Comparison of ENCODE assay signal across 8 mouse cellular contexts in genomic region chr12:79172019-79172941, GRCm38 (mm10). TPM values are rescaled to one million over a fixed set of nuclear protein-coding genes. Genes with fewer than 3 reads are reported as not detected.
DNase-seq lines count a peak whose midpoint lies in the region; ATAC-seq and TF ChIP-seq lines count a peak whose summit lies in the region.

Gene Vti1b, minus strand, starts transcription at chr12:79172667.

- peak within 1 kb of the TSS; percentile 99 for H3K4me3 ChIP-seq in E14TG2a.4 (replicated peaks; ENCODE audit: low read length)
- H3K4me3 ChIP-seq in forebrain, embryonic 13.5 days: peak within 1 kb of the TSS; percentile 97
- peak within 1 kb of the TSS; percentile 94 for H3K4me3 ChIP-seq in liver, postnatal 0 days (ENCODE audit: low read depth, low read length)
- peak within 1 kb of the TSS; percentile 85 for H3K4me3 ChIP-seq in neural tube, embryonic 14.5 days (ENCODE audit: low read depth, low read length)

- H3K9ac ChIP-seq in forebrain, embryonic 13.5 days: peak within 1 kb of the TSS; percentile 89
- H3K9ac ChIP-seq in liver, postnatal 0 days (replicated peaks): peak within 1 kb of the TSS; percentile 85
- H3K9ac ChIP-seq in neural tube, embryonic 14.5 days (replicated peaks; ENCODE audit: low read depth, low read length): peak within 1 kb of the TSS; percentile 77

- peaks cover 30% of the 10 kb centered on the region for H3K36me3 ChIP-seq in E14TG2a.4 (ENCODE audit: insufficient read depth, low read length)
- H3K36me3 ChIP-seq in forebrain, embryonic 13.5 days (ENCODE audit: poor library complexity, severe bottlenecking): peaks cover 24% of the 10 kb centered on the region
- peaks cover 17% of the 10 kb centered on the region for H3K36me3 ChIP-seq in liver, postnatal 0 days (replicated peaks; ENCODE audit: insufficient read depth, low read length)
- H3K36me3 ChIP-seq in neural tube, embryonic 14.5 days (ENCODE audit: control insufficient read depth, insufficient read depth, low read length): peaks cover 12% of the 10 kb centered on the region

- peak; percentile 81 for DNase-seq in c-Kit-positive CD71-positive TER-119-positive erythroid progenitor cells, embryonic 14.5 days (ENCODE audit: low spot score)
- peak; percentile 95 to 96 for DNase-seq in heart, postnatal 10 days
- peak; percentile 65 for DNase-seq in large intestine, adult 2 months (ENCODE audit: low read depth, low spot score)
- DNase-seq in liver, postnatal 0 days: peak; percentile 92
- peak; percentile 90 for DNase-seq in testis, postnatal 10 days (ENCODE audit: low spot score)

- under 1% methylated on average over 73 of the region's 73 CpGs for WGBS in forebrain, embryonic 13.5 days
- 1% methylated on average over 73 of the region's 73 CpGs for WGBS in large intestine, adult 2 months
- WGBS in liver, postnatal 0 days (ENCODE audit: insufficient replicate concordance): 2% methylated on average over 66 of the region's 73 CpGs
- under 1% methylated on average over 61 of the region's 73 CpGs for WGBS in neural tube, embryonic 14.5 days

- TF ChIP-seq EP300 in liver, postnatal 0 days (IDR thresholded peaks at IDR 0.05; ENCODE audit: low read depth): peak; percentile 36; the same call in 1 of the 2 replicates

- peaks cover 11% of the 10 kb centered on the region for H3K4me1 ChIP-seq in E14TG2a.4 (replicated peaks; ENCODE audit: low read depth, low read length)
- H3K4me1 ChIP-seq in forebrain, embryonic 13.5 days: peaks cover 16% of the 10 kb centered on the region
- peaks cover 17% of the 10 kb centered on the region for H3K4me1 ChIP-seq in liver, postnatal 0 days (ENCODE audit: insufficient read depth)
- H3K4me1 ChIP-seq in neural tube, embryonic 14.5 days (ENCODE audit: control insufficient read depth, insufficient read depth, low read length): peaks cover 9% of the 10 kb centered on the region

- peak; percentile 30 for TF ChIP-seq CTCF in E14TG2a.4 (conservative IDR thresholded peaks at IDR 0.05; ENCODE audit: low read length)
- TF ChIP-seq CTCF in liver, postnatal 0 days (IDR thresholded peaks at IDR 0.05; ENCODE audit: low read depth): peak; percentile 82

- H3K4me2 ChIP-seq in forebrain, embryonic 13.5 days: peak within 1 kb of the TSS; percentile 65
- H3K4me2 ChIP-seq in liver, postnatal 0 days (ENCODE audit: low read depth, low read length): peak within 1 kb of the TSS; percentile 81
- peak within 1 kb of the TSS; percentile 55 for H3K4me2 ChIP-seq in neural tube, embryonic 14.5 days (ENCODE audit: low read depth, low read length)

- intact Hi-C loops in heart, postnatal 10 days (cut with DNase I): no loop called here

- peak within 1 kb of the TSS; percentile 89 for H3K27ac ChIP-seq in forebrain, embryonic 13.5 days
- peak within 1 kb of the TSS; percentile 91 for H3K27ac ChIP-seq in liver, postnatal 0 days (ENCODE audit: low read depth)
- H3K27ac ChIP-seq in neural tube, embryonic 14.5 days (ENCODE audit: low read depth, low read length): peak within 1 kb of the TSS; percentile 97

- H3K9me3 ChIP-seq in E14TG2a.4 (ENCODE audit: low read length): no peaks in the 10 kb centered on the region
- H3K9me3 ChIP-seq in forebrain, embryonic 13.5 days (replicated peaks): no peaks in the 10 kb centered on the region
- H3K9me3 ChIP-seq in liver, postnatal 0 days (ENCODE audit: low read length): no peaks in the 10 kb centered on the region
- H3K9me3 ChIP-seq in neural tube, embryonic 14.5 days (ENCODE audit: control insufficient read depth, low read length): no peaks in the 10 kb centered on the region

- H3K27me3 ChIP-seq in E14TG2a.4 (ENCODE audit: insufficient read depth, low read length): no peaks in the 10 kb centered on the region
- H3K27me3 ChIP-seq in forebrain, embryonic 13.5 days: no peaks in the 10 kb centered on the region
- no peaks in the 10 kb centered on the region for H3K27me3 ChIP-seq in liver, postnatal 0 days (ENCODE audit: insufficient read depth, low read length)
- H3K27me3 ChIP-seq in neural tube, embryonic 14.5 days (ENCODE audit: control insufficient read depth, insufficient read depth, low read length): no peaks in the 10 kb centered on the region

- ATAC-seq in forebrain, embryonic 13.5 days: peak; percentile 99
- peak; percentile 95 for ATAC-seq in liver, postnatal 0 days
- peak; percentile 98 for ATAC-seq in neural tube, embryonic 14.5 days (ENCODE audit: low read depth)

RNA-seq across cellular contexts. Expression of gene Vti1b, which starts in this region (rescaled TPM):
- 139 and 152 TPM in 2 replicates for polyA plus RNA-seq in forebrain, embryonic 13.5 days (2015; fragmentation: Nextera tagmentation; extraction: Ambion mirVana)
- 10 to 100 TPM; 62.1 to 69.2 TPM for total RNA-seq in heart, postnatal 10 days (2021)
- 32.9 and 42.3 TPM in 2 replicates for polyA plus RNA-seq in large intestine, adult 2 months (2012; rRNA removed)
- 40.9 and 43.5 TPM in 2 replicates for polyA plus RNA-seq in liver, postnatal 0 days (2015; fragmentation: Nextera tagmentation; extraction: Ambion mirVana)
- 180 and 202 TPM in 2 replicates for polyA plus RNA-seq in neural tube, embryonic 14.5 days (2014; fragmentation: Nextera tagmentation; extraction: Ambion mirVana)

Comparison
In these comparisons a context has a peak if more than half of its experiments do, and no peak if none do; other contexts are left out.
1. Peak in every context shown above with its lines: DNase-seq, ATAC-seq, H3K4me3 ChIP-seq and H3K27ac ChIP-seq.